Mouse (Mus musculus): ENCODE measurements around the gene Cdk2ap2.

GRCm38 (mm10) chr19:4115816-4116215 lies 18.8 kb downstream of the Cdk2ap2 start:
- no peak for TF ChIP-seq POLR2A (IDR thresholded peaks at IDR 0.05; ENCODE audit: low read depth, low read length)
- TF ChIP-seq CTCF (IDR thresholded peaks at IDR 0.05; ENCODE audit: borderline replicate concordance, insufficient read depth, low read length), result no peak

All from embryonic fibroblast, embryonic 13.5 days (primary cell).